Mouse (Mus musculus) thymus, postnatal 4 days (tissue): ENCODE measurements around the gene Nek2.

ENCODE experiments used
- DNase-seq: peaks from one replicate; pipeline ENCODE4 v3.0.0; 2021

Nek2 gene

DNA sequence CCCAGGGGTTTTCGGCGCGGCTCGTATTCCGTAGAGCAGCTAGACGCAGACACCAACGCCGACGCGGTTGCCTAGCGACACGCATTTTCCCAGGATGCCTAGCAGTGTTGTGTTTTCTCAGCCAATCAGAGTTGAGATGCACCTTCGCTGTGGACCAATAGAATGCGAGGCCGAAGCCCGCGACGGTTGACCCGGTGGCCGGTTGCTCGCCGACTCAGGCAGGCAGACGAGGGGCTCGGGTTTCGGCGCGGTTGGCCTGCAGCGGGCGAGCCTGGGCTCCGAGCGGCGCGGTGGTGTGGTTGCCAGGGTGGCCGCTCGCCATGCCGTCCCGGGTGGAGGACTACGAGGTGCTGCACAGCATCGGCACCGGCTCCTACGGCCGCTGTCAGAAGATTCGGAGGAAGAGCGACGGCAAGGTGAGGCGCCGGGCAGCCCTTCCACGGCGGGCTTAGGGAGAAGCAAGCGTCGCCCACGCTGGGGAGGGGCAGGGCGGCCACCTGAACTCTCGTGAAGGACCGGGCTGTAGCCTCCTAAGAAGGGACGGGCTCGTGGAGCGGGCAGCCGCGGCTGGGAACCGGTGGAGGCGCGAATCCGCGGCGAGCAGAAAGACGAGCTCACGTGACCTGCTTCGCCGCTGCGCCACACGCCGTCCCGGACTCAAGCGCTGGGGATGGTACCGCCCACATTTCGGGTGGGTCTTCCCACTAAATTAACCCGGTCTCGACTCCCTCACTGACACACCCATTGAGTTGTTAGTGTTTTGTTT is at the start of gene Nek2:
Gene Nek2, plus strand, starts transcription at position 119 of the 766 bp plus-strand sequence.
- peak; percentile 95 for DNase-seq

DNA sequence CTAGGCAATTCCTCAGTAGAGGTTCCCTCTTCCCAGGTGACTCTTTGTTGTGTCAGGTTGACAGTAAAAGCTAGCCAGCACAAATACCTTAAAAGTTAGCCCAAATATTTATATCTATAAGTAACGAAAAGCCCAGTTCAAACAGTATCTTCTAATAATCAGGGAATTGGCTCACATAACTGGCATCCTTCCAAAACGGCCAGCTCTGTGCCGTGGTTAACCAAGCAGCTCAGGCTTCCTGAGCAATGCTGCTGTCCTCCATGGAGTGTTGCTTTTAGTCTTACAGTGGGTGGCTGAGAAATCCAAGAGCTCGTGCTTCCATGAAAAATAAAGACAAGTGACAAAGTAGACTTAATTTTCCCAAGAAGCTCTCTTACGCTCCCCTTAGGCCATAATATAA is 47.1 kb upstream of the Nek2 start:
- DNase-seq: no peak

DNA sequence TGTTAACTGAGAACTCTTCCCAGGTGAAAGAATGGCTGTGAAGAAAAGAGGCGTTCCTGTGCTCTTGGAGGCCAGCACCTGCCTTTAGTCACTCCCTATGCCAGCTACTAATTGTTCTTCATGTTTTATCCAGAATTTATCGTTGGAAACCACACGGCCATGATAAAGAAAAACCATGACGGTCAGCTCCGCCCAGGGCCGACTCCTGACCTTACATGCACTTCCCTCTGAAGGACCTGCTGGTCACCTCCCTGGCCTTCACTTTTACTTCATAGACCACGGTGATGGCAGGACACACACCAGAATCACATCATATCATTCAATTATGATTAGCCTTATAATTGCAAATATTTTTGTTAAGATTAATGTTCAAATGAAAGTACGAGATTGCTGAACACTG is 46.1 kb upstream of the Nek2 start:
- DNase-seq: no peak

- no peak for DNase-seq
Measured at GRCm38 (mm10) chr1:191777521-191777920, 43.7 kb upstream of the Nek2 start.

DNA sequence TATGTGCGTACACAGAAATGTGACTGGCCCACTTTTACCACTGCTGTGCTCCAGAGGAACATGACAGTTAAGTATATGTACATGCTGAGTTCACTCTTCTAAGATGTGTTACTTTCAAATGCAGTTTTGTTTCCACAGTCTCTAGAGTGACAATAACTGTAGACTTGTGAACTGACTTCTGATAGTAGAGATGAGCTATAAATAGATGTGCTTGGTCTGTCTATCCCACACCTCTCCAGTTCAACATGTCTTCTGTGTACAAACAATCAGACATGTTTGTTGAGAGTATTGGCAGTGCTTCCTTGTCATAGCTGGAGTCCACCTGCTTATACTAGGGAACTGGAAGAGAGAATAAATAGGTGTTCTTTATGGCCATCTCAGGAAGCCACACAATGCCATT is 40.8 kb upstream of the Nek2 start:
- no peak for DNase-seq

DNA sequence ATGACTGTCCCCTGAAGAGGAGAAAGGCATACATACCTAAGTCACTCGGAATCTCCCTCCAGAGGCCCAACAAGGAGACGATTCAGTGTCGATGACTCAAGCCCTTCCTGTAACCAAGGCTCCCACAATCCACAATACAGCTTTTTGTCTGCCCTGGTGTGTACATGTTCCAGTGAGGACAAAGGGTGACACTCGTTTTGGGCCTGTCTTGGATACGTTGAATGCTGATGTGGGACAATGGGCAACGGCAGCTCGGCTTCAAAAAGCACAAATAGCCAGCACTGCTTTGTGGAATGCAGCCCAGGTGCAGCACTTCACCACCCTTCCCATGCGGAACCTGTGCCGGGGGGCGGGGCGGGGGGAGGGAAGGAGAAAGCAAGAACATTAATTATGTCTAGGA is 36.1 kb upstream of the Nek2 start:
- no peak for DNase-seq

DNA sequence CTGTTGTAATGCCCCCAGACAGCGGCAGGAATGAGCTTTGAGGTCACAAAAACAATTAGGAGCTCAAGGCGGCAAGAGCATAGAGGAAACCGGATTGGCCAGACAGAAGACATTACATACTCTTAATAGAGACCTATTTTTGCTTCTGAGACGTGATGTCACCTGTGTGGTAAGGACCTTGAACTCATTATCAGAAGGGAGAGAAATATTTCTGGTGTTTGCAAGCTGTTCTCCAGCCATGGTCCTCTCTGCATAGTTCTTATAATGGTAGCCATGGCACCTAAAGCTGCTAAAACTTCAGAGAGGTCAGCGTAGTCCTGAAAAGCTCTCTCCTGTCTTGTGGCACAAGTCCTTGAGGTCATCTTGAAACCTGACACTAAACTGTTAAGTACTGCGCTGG is 35.0 kb upstream of the Nek2 start:
- no peak for DNase-seq

DNA sequence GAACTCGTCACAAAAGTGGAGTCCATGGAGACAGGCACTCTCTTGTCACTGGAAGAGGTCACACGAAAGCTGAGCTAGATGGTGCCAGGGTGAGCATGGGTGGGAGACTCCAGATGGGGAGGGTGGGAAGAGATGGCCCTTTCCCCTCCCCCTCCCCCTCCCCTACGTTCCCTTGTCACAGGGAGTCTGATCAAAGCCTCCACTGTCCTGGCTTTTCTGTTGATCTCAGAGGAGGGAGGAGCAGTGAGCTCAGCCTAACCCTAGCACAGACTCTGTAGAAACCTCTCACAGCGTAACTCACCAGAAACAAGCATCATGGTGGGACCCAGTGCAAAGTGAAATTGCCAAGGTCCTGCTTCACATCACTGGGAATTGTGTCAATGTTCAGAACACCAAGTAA is 33.9 kb upstream of the Nek2 start:
- DNase-seq: no peak

DNA sequence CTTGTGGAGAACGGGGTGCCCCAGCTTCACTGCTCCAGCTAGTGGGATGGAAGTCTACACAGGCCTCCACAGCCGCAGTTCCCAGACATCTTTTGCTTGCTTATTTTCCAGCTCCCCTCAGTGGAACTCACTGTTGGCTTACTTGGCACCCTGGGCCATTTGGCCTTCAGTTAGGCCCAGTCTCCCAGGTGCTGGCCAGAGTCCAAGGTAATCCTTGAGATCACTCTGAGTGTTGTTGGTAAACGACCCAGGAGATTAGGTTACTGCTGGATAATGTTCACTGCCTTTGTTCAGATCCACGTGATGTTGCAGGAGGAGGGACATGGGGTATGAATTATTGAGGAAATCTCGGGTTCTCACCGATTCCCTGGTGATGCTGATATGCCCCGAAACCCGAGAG is 28.3 kb upstream of the Nek2 start:
- DNase-seq: no peak

GRCm38 (mm10) chr1:191793888-191794532 is 27.2 kb upstream of the Nek2 start:
- DNase-seq: no peak

DNA sequence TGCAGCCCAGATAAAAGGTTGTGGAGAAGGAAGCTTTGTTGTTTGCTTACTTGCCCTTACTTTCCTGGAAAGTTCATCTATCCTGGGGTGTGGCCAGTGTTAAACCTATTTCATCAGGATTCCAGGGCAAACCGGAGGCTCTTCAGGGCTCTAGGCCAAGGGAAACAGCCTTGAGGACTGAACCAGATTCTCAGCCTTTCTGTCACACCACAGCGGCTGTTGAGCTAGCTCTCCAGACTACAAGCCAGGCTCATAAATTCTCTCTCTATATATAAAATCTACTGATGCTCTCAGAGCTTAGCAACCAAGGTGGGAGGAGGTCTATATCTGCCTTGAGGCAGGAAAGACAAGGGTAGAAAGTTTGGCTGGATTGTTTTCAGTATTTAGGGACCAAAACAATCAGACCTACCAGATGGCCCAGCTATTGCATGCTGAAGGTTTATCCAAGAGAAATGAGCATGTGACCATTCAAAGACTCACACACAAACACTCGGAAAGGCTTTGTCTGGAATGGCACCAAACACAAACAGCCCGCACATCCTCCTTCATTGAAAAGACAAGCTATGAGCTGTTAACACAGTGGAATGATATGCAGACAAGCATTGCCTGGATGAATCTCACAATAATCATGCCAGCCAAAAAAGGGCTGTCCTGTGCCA is 24.9 kb upstream of the Nek2 start:
- no peak for DNase-seq

GRCm38 (mm10) chr1:191802093-191802819 is 19.0 kb upstream of the Nek2 start:
- DNase-seq: no peak

DNA sequence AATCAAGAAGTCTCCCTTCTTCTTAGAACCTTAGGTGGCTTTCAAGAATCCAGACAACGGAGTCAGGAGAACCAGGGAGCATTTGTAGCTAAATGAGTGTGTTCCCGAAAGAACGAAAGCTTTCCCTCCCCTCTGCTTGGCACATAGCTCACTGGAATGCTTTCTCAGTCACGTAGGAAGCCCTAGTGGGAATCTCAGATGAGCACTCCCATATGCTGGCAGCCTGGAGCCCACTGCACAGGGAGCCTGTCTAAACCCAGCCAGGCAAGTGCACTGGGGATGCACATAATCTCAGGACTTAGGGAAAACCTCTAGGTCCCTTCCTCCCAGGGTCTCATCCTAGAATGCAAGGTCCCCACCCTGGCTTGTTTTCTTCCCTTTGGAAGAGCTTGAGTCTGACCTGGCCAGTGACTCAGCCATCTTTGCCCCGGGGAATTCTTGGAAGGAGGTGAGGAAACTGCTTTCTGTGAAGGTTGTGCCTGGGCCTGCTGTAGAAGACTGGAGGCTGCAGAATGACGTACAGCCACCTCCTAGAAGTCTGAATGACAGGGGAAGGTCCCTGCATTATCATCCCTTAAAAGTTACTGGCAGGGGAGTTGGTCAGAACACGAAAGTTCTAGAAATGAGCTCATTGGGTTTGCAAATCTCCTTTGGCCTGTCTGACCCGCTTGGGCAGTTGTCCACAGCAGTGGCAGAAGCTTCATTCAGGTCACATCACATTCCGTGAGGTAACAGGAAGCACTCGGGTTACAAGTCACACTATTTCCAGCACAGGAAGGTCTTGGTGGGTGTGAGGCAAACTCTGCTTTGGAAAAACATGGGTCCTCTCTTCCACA is 18.2 kb upstream of the Nek2 start:
- no peak for DNase-seq

- no peak for DNase-seq
Measured at GRCm38 (mm10) chr1:191804747-191805146, 16.5 kb upstream of the Nek2 start.

- no peak for DNase-seq
Measured at GRCm38 (mm10) chr1:191805788-191806187, 15.5 kb upstream of the Nek2 start.

DNA sequence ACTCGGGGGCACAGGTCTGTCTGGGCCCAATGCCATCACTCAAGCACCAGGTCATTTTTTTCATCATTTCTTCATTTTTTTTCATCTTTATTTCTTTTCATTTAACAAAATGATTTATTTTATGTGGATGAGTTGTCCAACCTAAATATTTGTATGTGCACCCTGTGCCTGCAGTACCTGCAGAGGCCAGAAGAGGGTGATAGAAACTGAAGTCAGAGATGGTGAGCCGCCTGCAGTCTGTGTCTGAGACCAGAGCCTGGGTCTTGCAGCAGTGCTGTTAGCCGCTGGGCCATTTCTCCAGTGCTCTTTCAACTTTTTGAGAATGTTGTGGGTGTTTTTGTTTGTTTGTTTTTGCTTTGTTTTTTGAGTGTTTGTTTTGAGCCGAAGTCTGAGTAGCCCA is 14.5 kb upstream of the Nek2 start:
- peak; percentile 39 for DNase-seq

- DNase-seq: no peak
Measured at GRCm38 (mm10) chr1:191807979-191808378, 13.3 kb upstream of the Nek2 start.

GRCm38 (mm10) chr1:191808688-191809223 is 12.5 kb upstream of the Nek2 start:
- DNase-seq: no peak

DNA sequence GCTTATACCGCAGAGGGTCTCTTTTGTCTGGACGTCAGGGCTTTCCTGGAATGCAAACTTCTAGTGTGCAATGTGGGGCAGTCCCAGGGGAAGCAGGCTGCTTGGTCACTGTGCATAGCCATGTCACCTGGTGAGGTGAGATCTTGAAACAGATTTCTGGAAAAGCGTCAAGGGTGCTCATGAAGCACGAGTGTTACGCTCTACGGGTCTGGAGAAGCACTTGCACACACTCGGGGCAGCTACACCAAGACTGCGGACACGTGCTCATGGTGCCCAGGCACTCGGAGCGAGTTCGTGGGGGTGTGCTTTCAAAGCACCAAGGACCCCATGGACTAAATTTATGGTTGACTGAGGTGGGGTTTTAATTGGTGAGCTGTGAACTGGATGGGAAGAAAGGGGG is 9.5 kb upstream of the Nek2 start:
- DNase-seq: no peak

DNA sequence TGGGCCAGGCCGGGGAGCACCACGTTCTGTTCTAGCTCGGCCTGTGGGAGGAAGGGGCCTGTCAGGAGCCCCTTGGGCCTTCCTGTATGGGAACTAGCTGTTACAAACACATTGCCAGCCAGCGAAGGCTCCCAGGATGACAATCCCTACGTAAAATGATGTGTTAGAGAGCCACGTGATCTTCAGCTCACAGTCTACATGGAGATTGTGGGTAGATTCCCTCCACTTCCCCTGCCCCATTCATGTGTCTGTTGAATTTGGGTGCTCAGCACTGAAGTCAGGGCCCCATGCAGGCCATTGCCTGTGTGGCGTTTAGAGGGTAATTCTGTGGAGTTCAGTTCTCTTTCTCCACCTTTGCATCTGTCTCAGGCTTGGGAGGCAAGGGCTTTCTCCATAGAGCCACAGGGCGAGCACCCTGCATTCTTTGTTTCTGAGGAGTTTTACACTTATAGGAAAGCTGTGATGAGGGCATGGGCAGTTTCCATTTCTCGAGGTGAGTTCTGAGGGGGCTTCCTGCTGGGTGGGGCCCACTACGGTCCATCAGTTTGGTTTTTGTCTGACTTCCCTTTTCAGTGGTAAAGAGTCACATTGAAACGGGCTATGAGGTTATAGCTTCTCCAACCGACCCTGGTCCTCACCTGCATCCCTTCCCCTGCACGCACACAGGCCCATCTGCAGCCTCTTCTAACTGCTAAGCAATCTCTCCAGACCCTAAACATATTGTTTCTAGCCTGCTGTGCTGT is 8.1 kb upstream of the Nek2 start:
- no peak for DNase-seq

DNA sequence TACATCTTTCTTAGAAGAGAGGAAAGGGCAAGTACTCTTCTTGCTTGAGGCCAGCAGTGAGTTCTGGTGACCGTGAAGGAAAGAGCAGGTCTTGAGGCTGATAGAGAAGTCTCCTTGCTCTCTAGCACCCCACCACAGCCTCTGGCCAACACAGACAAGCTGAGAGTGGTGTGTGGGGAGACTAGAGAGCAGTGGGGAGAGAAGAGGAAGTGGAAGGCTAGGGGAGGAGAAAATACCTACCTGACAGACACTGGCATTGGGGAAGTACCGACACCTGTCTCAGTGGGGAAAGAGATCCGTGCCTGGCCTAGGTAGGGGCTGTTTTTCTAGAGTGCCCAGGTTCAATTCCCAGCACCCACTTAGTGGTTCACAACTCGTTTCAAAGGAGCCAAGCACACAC is 7.0 kb upstream of the Nek2 start:
- peak; percentile 24 for DNase-seq

- no peak for DNase-seq
Measured at GRCm38 (mm10) chr1:191814935-191815334, 6.3 kb upstream of the Nek2 start.
